Comparison of ENCODE assay signal across 27 mouse cellular contexts in the genomic region with DNA sequence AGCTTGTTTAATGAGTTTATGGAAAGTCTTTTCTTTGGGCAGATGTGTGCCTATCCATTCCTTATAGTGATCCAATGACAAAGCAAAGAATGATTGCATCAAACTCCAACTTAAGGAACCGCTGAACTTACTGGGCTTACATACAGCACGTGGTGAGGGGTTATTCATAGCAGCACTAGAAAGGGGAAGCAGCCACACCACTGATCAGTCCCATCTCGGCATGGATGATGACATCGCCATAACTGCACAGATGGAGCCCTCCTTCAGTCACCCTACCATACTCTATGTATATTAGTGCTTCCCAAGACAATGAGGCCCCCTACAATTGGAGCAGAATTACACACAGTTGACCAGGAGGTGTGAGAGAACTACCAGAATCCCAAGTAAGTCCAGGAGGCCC.
A peak's percentile ranks its signal among the peaks of the same experiment; 100 is the strongest.
DNase-seq lines count a peak whose midpoint lies in the region; ATAC-seq lines count a peak whose summit lies in the region.
"Had no signal": no experiment of that assay in that cellular context is flagged by ENCODE, and none has a peak within 500 bp of the region (broad histone marks: within the 10 kb centered on the region; RNA-seq: fewer than 3 reads in every experiment).

No protein-coding gene starts in this region.

- H3K9ac ChIP-seq in forebrain, embryonic 15.5 days (replicated peaks): no peak overlapping the region
- H3K9ac ChIP-seq: embryonic facial prominence, embryonic 12.5 days; embryonic facial prominence, embryonic 15.5 days; heart, embryonic 12.5 days; heart, embryonic 15.5 days; hindbrain, embryonic 12.5 days; hindbrain, embryonic 15.5 days had no signal

- H3K9me3 ChIP-seq in forebrain, embryonic 15.5 days: no peaks in the 10 kb centered on the region
- H3K9me3 ChIP-seq: embryonic facial prominence, embryonic 12.5 days; embryonic facial prominence, embryonic 15.5 days; heart, embryonic 12.5 days; heart, embryonic 15.5 days; hindbrain, embryonic 12.5 days; hindbrain, embryonic 15.5 days had no signal

- H3K36me3 ChIP-seq in splenic B cell, adult 2 months (ENCODE audit: control insufficient read depth, insufficient read depth, low read length, poor library complexity, severe bottlenecking): no peaks in the 10 kb centered on the region
- H3K36me3 ChIP-seq in forebrain, embryonic 15.5 days: no peaks in the 10 kb centered on the region
- H3K36me3 ChIP-seq: embryonic facial prominence, embryonic 12.5 days; embryonic facial prominence, embryonic 15.5 days; G1E; hindbrain, embryonic 12.5 days; hindbrain, embryonic 15.5 days had no signal

- H3K4me3 ChIP-seq in forebrain, embryonic 15.5 days: no peak overlapping the region
- H3K4me3 ChIP-seq: embryonic facial prominence, embryonic 12.5 days; embryonic facial prominence, embryonic 15.5 days; heart, embryonic 12.5 days; heart, embryonic 15.5 days; hindbrain, embryonic 12.5 days; hindbrain, embryonic 15.5 days had no signal

- no peak overlapping the region for H3K27ac ChIP-seq in forebrain, embryonic 15.5 days (replicated peaks)
- H3K27ac ChIP-seq: embryonic facial prominence, embryonic 12.5 days; embryonic facial prominence, embryonic 15.5 days; heart, embryonic 15.5 days; hindbrain, embryonic 12.5 days; hindbrain, embryonic 15.5 days had no signal

- WGBS in forebrain, embryonic 15.5 days: 83% methylated on average over 4 of the region's 4 CpGs

- DNase-seq in heart, adult 11 months: peak; percentile 88
- no peak for DNase-seq in heart, postnatal 4 days
- DNase-seq in 416B (ENCODE audit: low read depth): peak; percentile 22
- peak; percentile 11 for DNase-seq in splenic B cell, adult 2 months (ENCODE audit: low read depth, low spot score)
- DNase-seq in cerebellum, postnatal 25 days: no peak
- DNase-seq: adrenal gland, postnatal 14 days; cerebellum, adult 11 months; cerebellum, adult 2 months; cerebellum, postnatal 10 days; gastrocnemius, postnatal 10 days; gastrocnemius, postnatal 36 days; heart, adult 18-20 months; heart, postnatal 10 days; heart, postnatal 36 days had no signal

- ATAC-seq in hematopoietic stem cell, adult 5-6 weeks (replicated peaks in 1 of 2; ENCODE audit: insufficient read depth in 1 of 2, low FRiP score in 2 of 2, low TSS enrichment in 1 of 2, low read depth in 1 of 2, poor library complexity in 2 of 2, severe bottlenecking in 2 of 2): peak; percentile 86 to 87
- ATAC-seq in forebrain, embryonic 15.5 days (replicated peaks): no peak
- ATAC-seq: forebrain, embryonic 14.5 days; intestine, postnatal 0 days; Patski had no signal

- H3K27me3 ChIP-seq in splenic B cell, adult 2 months (ENCODE audit: control insufficient read depth, insufficient read depth, low read length, poor library complexity, severe bottlenecking): no peaks in the 10 kb centered on the region
- no peaks in the 10 kb centered on the region for H3K27me3 ChIP-seq in forebrain, embryonic 15.5 days
- H3K27me3 ChIP-seq: CH12.LX; embryonic facial prominence, embryonic 12.5 days; embryonic facial prominence, embryonic 15.5 days; heart, embryonic 12.5 days; heart, embryonic 15.5 days; hindbrain, embryonic 12.5 days; hindbrain, embryonic 15.5 days; Patski had no signal

- H3K4me1 ChIP-seq in forebrain, embryonic 15.5 days: no peaks in the 10 kb centered on the region
- H3K4me1 ChIP-seq: embryonic facial prominence, embryonic 15.5 days; hindbrain, embryonic 15.5 days had no signal

- H3K4me2 ChIP-seq in forebrain, embryonic 15.5 days (replicated peaks): no peak overlapping the region
- H3K4me2 ChIP-seq: embryonic facial prominence, embryonic 12.5 days; embryonic facial prominence, embryonic 15.5 days; heart, embryonic 12.5 days; heart, embryonic 15.5 days; hindbrain, embryonic 12.5 days; hindbrain, embryonic 15.5 days had no signal

Comparison
In these comparisons a context has a peak if more than half of its experiments do, and no peak if none do; other contexts are left out.
1. DNase-seq: peak in heart, adult 11 months (single experiment), 416B (single experiment) and splenic B cell, adult 2 months (single experiment); none in heart, postnatal 4 days (single experiment) and cerebellum, postnatal 25 days (0 of 2).